Mouse (Mus musculus) spleen, adult 2 months (tissue): ENCODE measurements at regions not wholly inside any gene's neighbourhood (a gene's known extent, or its start where the extent isn't known, plus 50 kb on each side); places are given as distances from the start of the nearest gene placed in this dataset.

Experiments
- CTCF ChIP-seq: fragments of 200-500 bp; IDR thresholded peaks from 2 replicates; pipeline ENCODE4 v1.5.1; 2011; ENCODE audit warnings: mild to moderate bottlenecking, inconsistent platforms; ENCODE audit not compliant: insufficient read depth, insufficient read length, insufficient replicate concordance; ENCODE audit errors: extremely low read depth
- POLR2A ChIP-seq: fragments of 200-500 bp; IDR thresholded peaks from 2 replicates; pipeline ENCODE4 v1.6.1; 2011; ENCODE audit warnings: low read depth, low read length, inconsistent platforms

- TF ChIP-seq CTCF: no peak
- no peak for TF ChIP-seq POLR2A
These were observed 195.0 kb upstream of the Atp10a start for GRCm38 (mm10) chr7:58460939-58461338.
